Mouse (Mus musculus) megakaryocyte, embryonic 14.5 days (primary cell): ENCODE results near the gene Ccnl1.

Source experiments
- FLI1 ChIP-seq: IDR thresholded peaks from 2 replicates; pipeline ENCODE4 v1.6.1; 2012; ENCODE audit warnings: low read length, inconsistent platforms, mixed read lengths
- GATA1 ChIP-seq: IDR thresholded peaks from 3 replicates; pipeline ENCODE4 v1.6.1; 2012; ENCODE audit warnings: mixed read lengths, low read length, inconsistent platforms, borderline replicate concordance

DNA sequence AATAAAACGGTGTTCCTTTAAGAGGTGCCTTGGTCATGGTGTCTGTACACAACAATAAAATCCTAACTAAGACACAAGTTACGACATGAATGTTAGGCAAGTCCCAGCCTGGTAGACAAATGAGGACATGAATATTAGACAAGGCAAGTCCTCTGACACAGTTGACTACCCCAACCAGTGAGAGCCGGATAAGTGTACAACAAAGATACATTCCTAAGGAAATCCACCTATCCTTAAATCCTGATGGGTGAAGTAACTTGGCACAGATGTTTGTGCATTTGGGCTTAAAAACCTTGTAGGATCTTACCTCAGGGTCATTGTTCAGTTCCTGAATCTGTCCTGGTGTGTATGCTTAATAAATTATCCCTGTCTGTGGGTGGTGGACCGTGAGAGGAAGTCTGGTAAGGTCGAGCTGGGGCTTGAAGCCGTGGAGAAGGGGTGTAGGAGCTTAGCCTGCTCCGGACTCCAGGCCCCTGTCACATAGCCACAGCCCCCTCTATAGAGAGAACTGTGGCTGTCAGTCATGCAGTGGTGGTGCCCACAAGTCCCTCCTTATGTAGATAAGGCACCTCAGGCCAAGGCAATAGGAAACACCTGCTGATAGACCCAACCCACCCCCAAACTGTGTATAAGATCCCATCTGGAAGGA, 39.4 kb upstream of the Ccnl1 start:
- no peak for TF ChIP-seq GATA1
- TF ChIP-seq FLI1, result no peak
